11 mouse cellular contexts compared by ENCODE assay signal in genomic region chr13:59672248-59672647, GRCm38 (mm10). TPM values are rescaled to one million over a fixed set of nuclear protein-coding genes. Genes with fewer than 3 reads are reported as not detected.
A peak's percentile ranks its signal among the peaks of the same experiment; 100 is the strongest.
DNase-seq lines count a peak whose midpoint lies in the region; ATAC-seq lines count a peak whose summit lies in the region.
"Had no signal": no experiment of that assay in that cellular context is flagged by ENCODE, and none has a peak within 500 bp of the region (broad histone marks: within the 10 kb centered on the region; RNA-seq: fewer than 3 reads in every experiment).

No protein-coding gene starts in this region.

- 70% methylated on average over 6 of the region's 6 CpGs for WGBS in neural tube, embryonic 11.5 days
- 54% methylated on average over 6 of the region's 6 CpGs for WGBS in neural tube, embryonic 15.5 days
- 68% methylated on average over 6 of the region's 6 CpGs for WGBS in midbrain, embryonic 14.5 days

- peaks cover 12% of the 10 kb centered on the region for H3K4me1 ChIP-seq in neural tube, embryonic 11.5 days (ENCODE audit: control insufficient read depth, insufficient read depth, low read length)
- peaks cover 30% of the 10 kb centered on the region for H3K4me1 ChIP-seq in neural tube, embryonic 15.5 days
- peaks cover 15% of the 10 kb centered on the region for H3K4me1 ChIP-seq in midbrain, embryonic 14.5 days (ENCODE audit: control insufficient read depth, insufficient read depth, low read length)

- H3K9ac ChIP-seq in neural tube, embryonic 11.5 days (ENCODE audit: low read length) = no peak overlapping the region
- no peak overlapping the region for H3K9ac ChIP-seq in neural tube, embryonic 15.5 days (replicated peaks)
- no peak overlapping the region for H3K9ac ChIP-seq in midbrain, embryonic 14.5 days (replicated peaks; ENCODE audit: low read length)

- no peaks in the 10 kb centered on the region for H3K27me3 ChIP-seq in neural tube, embryonic 11.5 days (ENCODE audit: control insufficient read depth, insufficient read depth, low read length)
- H3K27me3 ChIP-seq in neural tube, embryonic 15.5 days (replicated peaks) = no peaks in the 10 kb centered on the region
- H3K27me3 ChIP-seq in midbrain, embryonic 14.5 days (ENCODE audit: control insufficient read depth, insufficient read depth, low read length) = no peaks in the 10 kb centered on the region

- no peak for DNase-seq in neural tube, embryonic 11.5 days (ENCODE audit: low spot score)
- DNase-seq in T-cell, adult 2 months (ENCODE audit: low spot score) = peak; percentile 63
- DNase-seq in midbrain, embryonic 14.5 days = no peak
- no peak for DNase-seq in kidney, postnatal 4 days
- no peak for DNase-seq in frontal cortex, postnatal 36 days (ENCODE audit: low spot score in 2 of 2)
- DNase-seq: kidney, adult 9 months had no signal

- ATAC-seq in neural tube, embryonic 11.5 days (ENCODE audit: insufficient read depth, low FRiP score, low TSS enrichment) = no peak
- ATAC-seq in neural tube, embryonic 15.5 days (ENCODE audit: low FRiP score) = no peak
- ATAC-seq in granulocyte monocyte progenitor cell, adult 5-6 weeks (replicated peaks; ENCODE audit: poor library complexity, severe bottlenecking) = peak; percentile 68
- no peak for ATAC-seq in midbrain, embryonic 14.5 days (ENCODE audit: low FRiP score, low TSS enrichment)

- no peak overlapping the region; the same call in 1 of the 2 replicates for H3K4me2 ChIP-seq in neural tube, embryonic 11.5 days (ENCODE audit: low read depth)
- no peak overlapping the region for H3K4me2 ChIP-seq in neural tube, embryonic 15.5 days
- peak overlapping the region; percentile 20; the same call in 1 of the 2 replicates for H3K4me2 ChIP-seq in midbrain, embryonic 14.5 days (ENCODE audit: low read length)

- peak overlapping the region; percentile 44; the same call in 1 of the 2 replicates for H3K27ac ChIP-seq in neural tube, embryonic 11.5 days (ENCODE audit: low read depth, low read length)
- H3K27ac ChIP-seq in neural tube, embryonic 15.5 days (replicated peaks) = no peak overlapping the region
- peak overlapping the region; percentile 54; the same call in 1 of the 2 replicates for H3K27ac ChIP-seq in midbrain, embryonic 14.5 days (replicated peaks; ENCODE audit: low read depth, low read length)

- H3K36me3 ChIP-seq in neural tube, embryonic 11.5 days (ENCODE audit: control insufficient read depth, insufficient read depth, low read length) = no peaks in the 10 kb centered on the region
- H3K36me3 ChIP-seq in neural tube, embryonic 15.5 days = no peaks in the 10 kb centered on the region
- peaks cover 4% of the 10 kb centered on the region; the same call in 1 of the 2 replicates for H3K36me3 ChIP-seq in midbrain, embryonic 14.5 days (ENCODE audit: control insufficient read depth, insufficient read depth, low read length)

- H3K9me3 ChIP-seq in neural tube, embryonic 11.5 days (ENCODE audit: control insufficient read depth, low read length) = no peaks in the 10 kb centered on the region
- H3K9me3 ChIP-seq in neural tube, embryonic 15.5 days (replicated peaks) = no peaks in the 10 kb centered on the region
- no peaks in the 10 kb centered on the region for H3K9me3 ChIP-seq in midbrain, embryonic 14.5 days (ENCODE audit: control insufficient read depth, low read length)

- H3K4me3 ChIP-seq in neural tube, embryonic 11.5 days (ENCODE audit: low read depth, low read length) = no peak overlapping the region
- H3K4me3 ChIP-seq in neural tube, embryonic 15.5 days (replicated peaks) = no peak overlapping the region
- H3K4me3 ChIP-seq in midbrain, embryonic 14.5 days (replicated peaks; ENCODE audit: low read depth, low read length) = no peak overlapping the region

RNA-seq across cellular contexts. Expression of gene Golm1, which starts 3.4 kb away (rescaled TPM):
- 138 and 142 TPM in 2 replicates for polyA plus RNA-seq in neural tube, embryonic 11.5 days (2014; fragmentation: Nextera tagmentation; extraction: Ambion mirVana)
- 19.1 and 23.8 TPM in 2 replicates for polyA plus RNA-seq in neural tube, embryonic 15.5 days (2015; fragmentation: Nextera tagmentation; extraction: Ambion mirVana)
- total RNA-seq in granulocyte monocyte progenitor cell, adult 5-6 weeks (2014; fragmentation: Nextera tagmentation) = 7.2 and 11.5 TPM in 2 replicates
- 12.4 and 16.0 TPM in 2 replicates for total RNA-seq in granulocyte monocyte progenitor cell, adult 5-6 weeks (2017)
- polyA plus RNA-seq in midbrain, embryonic 14.5 days (2014; fragmentation: Nextera tagmentation; extraction: Ambion mirVana) = 27.5 and 46.0 TPM in 2 replicates

RNA-seq across cellular contexts. Expression of gene 4921517D22Rik, which starts 21.7 kb away (rescaled TPM):
- not detected in 2 replicates for polyA plus RNA-seq in neural tube, embryonic 11.5 days (2014; fragmentation: Nextera tagmentation; extraction: Ambion mirVana)
- polyA plus RNA-seq in neural tube, embryonic 15.5 days (2015; fragmentation: Nextera tagmentation; extraction: Ambion mirVana) = not detected in 2 replicates
- total RNA-seq in granulocyte monocyte progenitor cell, adult 5-6 weeks (2014; fragmentation: Nextera tagmentation) = not detected in 2 replicates
- total RNA-seq in granulocyte monocyte progenitor cell, adult 5-6 weeks (2017) = not detected in 2 replicates
- not detected in 2 replicates for polyA plus RNA-seq in midbrain, embryonic 14.5 days (2014; fragmentation: Nextera tagmentation; extraction: Ambion mirVana)
- total RNA-seq: left cerebral cortex, adult 8-10 months had no signal
- polyA plus RNA-seq: heart, embryonic 14.5 days; lung, embryonic 16.5 days had no signal

RNA-seq across cellular contexts. Expression of gene Spata31d1a, which starts 37.9 kb away (rescaled TPM):
- 0.04 TPM in 1 of 2 replicates, not detected in the other for polyA plus RNA-seq in neural tube, embryonic 11.5 days (2014; fragmentation: Nextera tagmentation; extraction: Ambion mirVana)
- 0.03 and 0.13 TPM in 2 replicates for polyA plus RNA-seq in neural tube, embryonic 15.5 days (2015; fragmentation: Nextera tagmentation; extraction: Ambion mirVana)
- not detected in 2 replicates for total RNA-seq in granulocyte monocyte progenitor cell, adult 5-6 weeks (2014; fragmentation: Nextera tagmentation)
- not detected in 2 replicates for total RNA-seq in granulocyte monocyte progenitor cell, adult 5-6 weeks (2017)
- 0.19 TPM in 1 of 2 replicates, not detected in the other for polyA plus RNA-seq in midbrain, embryonic 14.5 days (2014; fragmentation: Nextera tagmentation; extraction: Ambion mirVana)
- polyA plus RNA-seq: heart, embryonic 14.5 days; lung, embryonic 16.5 days had no signal

RNA-seq across cellular contexts. Expression of gene Spata31d1b, which starts 39.8 kb away (rescaled TPM):
- polyA plus RNA-seq in neural tube, embryonic 11.5 days (2014; fragmentation: Nextera tagmentation; extraction: Ambion mirVana) = not detected in 2 replicates
- polyA plus RNA-seq in neural tube, embryonic 15.5 days (2015; fragmentation: Nextera tagmentation; extraction: Ambion mirVana) = not detected in 2 replicates
- not detected in 2 replicates for total RNA-seq in granulocyte monocyte progenitor cell, adult 5-6 weeks (2014; fragmentation: Nextera tagmentation)
- total RNA-seq in granulocyte monocyte progenitor cell, adult 5-6 weeks (2017) = not detected in 2 replicates
- not detected in 2 replicates for polyA plus RNA-seq in midbrain, embryonic 14.5 days (2014; fragmentation: Nextera tagmentation; extraction: Ambion mirVana)
- polyA plus RNA-seq: heart, embryonic 14.5 days; lung, embryonic 16.5 days had no signal

RNA-seq across cellular contexts. Expression of gene Spata31d1d, which starts 59.3 kb away (rescaled TPM):
- polyA plus RNA-seq in neural tube, embryonic 11.5 days (2014; fragmentation: Nextera tagmentation; extraction: Ambion mirVana) = not detected in 2 replicates
- polyA plus RNA-seq in neural tube, embryonic 15.5 days (2015; fragmentation: Nextera tagmentation; extraction: Ambion mirVana) = not detected in 2 replicates
- not detected in 2 replicates for total RNA-seq in granulocyte monocyte progenitor cell, adult 5-6 weeks (2014; fragmentation: Nextera tagmentation)
- not detected in 2 replicates for total RNA-seq in granulocyte monocyte progenitor cell, adult 5-6 weeks (2017)
- not detected in 2 replicates for polyA plus RNA-seq in midbrain, embryonic 14.5 days (2014; fragmentation: Nextera tagmentation; extraction: Ambion mirVana)
- total RNA-seq: left cerebral cortex, adult 8-10 months had no signal
- polyA plus RNA-seq: heart, embryonic 14.5 days; lung, embryonic 16.5 days had no signal
